Mouse (Mus musculus): ENCODE results near the gene Mtch1.

- no peak for TF ChIP-seq CTCF (IDR thresholded peaks at IDR 0.05; ENCODE audit: low read depth, low read length)
- TF ChIP-seq POLR2A (IDR thresholded peaks at IDR 0.05; ENCODE audit: insufficient read depth, low read length): no peak
Observed at GRCm38 (mm10) chr17:29305058-29305806, 42.5 kb downstream of the Mtch1 start.
